Mouse (Mus musculus): ENCODE results near the gene Cox7a2. TPM values are rescaled to one million over a fixed set of nuclear protein-coding genes. Genes with fewer than 3 reads are reported as not detected.
A peak's percentile ranks its signal among the peaks of the same experiment; 100 is the strongest.

The Cox7a2 gene
- polyA plus RNA-seq, 2 experiments, result 399 to 630 TPM

DNA sequence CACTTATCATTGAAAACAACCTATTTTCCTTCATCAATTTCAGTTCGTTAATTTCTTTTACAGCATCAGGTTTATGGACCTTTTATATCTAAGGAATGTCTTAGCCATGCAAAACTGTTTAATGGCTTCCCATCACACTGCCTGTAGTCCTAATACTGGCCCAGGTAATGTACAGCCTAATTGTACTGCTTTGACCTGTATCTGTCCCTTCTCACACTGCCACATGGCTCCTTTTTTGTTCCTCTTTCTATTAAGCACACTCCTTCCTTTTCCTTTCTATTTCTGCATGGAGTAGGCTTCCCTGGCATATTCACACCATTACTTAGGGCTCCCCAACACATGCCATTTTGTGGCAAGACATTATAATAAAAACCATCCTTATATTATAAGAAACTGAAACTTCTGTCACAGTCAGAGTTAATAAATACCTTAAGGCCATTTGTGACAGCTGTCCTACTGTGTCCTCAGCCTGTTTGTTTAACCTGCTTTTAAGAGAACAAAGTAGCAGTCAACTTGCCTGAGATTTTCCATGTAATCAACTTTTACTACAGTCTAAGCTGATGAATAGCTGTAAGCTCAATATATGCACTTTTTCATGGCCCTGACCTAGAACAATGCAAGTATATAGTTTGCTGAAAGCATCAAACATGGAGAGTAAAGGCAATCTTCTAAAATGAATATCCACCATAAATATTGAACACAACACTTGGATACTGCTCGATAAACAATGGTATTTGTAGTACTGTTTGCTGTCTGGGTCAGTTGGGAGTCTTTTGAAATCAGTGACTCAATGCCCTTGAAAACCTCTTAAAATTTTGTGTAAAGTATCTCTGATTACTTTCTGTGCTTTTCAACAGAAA, 25.5 kb upstream of the Cox7a2 start:
- H3K4me1 ChIP-seq (ENCODE audit: control insufficient read depth, insufficient read depth, low read length), result peaks cover 6% of the 10 kb centered on the region; the same call in 1 of the 2 replicates
- no peaks in the 10 kb centered on the region for H3K9me3 ChIP-seq (ENCODE audit: control insufficient read depth, low read length)
- no peak for ATAC-seq (ENCODE audit: low FRiP score, low read depth)
- H3K36me3 ChIP-seq (ENCODE audit: control insufficient read depth, insufficient read depth, low read length), result no peaks in the 10 kb centered on the region
- no peaks in the 10 kb centered on the region for H3K27me3 ChIP-seq (ENCODE audit: control insufficient read depth, insufficient read depth, low read length)
- no peak for TF ChIP-seq POLR2A (IDR thresholded peaks at IDR 0.05; ENCODE audit: borderline replicate concordance, extremely low read depth, insufficient read depth, insufficient read length)
- no peak overlapping the region for H3K4me2 ChIP-seq (replicated peaks; ENCODE audit: low read depth, low read length, severe bottlenecking)
- H3K4me3 ChIP-seq (replicated peaks; ENCODE audit: low read length), result no peak overlapping the region
- no peak for DNase-seq (ENCODE audit: low spot score)
- 72% methylated on average over 2 of the region's 2 CpGs for WGBS
- H3K9ac ChIP-seq (ENCODE audit: low read depth, low read length, severe bottlenecking), result no peak overlapping the region
- no peak overlapping the region for H3K27ac ChIP-seq (replicated peaks; ENCODE audit: low read depth, low read length)

DNA sequence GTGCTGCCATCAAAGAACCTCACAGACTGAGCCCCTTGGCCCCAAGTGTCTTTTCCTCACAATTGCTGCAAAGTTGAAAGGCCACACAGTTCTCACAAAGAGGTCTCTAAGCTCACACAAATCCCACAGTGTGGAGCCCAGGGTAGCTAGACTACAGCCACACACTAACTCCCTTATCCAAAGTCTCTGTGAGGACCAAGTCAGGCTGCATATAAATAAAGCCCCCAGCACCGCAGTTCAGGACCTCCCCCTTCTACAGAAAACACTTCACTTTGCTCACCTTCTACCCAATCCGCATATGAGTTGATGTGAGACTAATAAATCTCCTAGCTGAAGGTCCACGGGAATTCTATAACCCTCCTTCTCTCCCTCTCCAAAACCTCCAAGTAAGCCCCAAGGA, 24.8 kb upstream of the Cox7a2 start:
- H3K27ac ChIP-seq (replicated peaks; ENCODE audit: low read depth, low read length), result no peak overlapping the region
- no peak overlapping the region for H3K9ac ChIP-seq (ENCODE audit: low read depth, low read length, severe bottlenecking)
- no peaks in the 10 kb centered on the region for H3K27me3 ChIP-seq (ENCODE audit: control insufficient read depth, insufficient read depth, low read length)
- DNase-seq (ENCODE audit: low spot score), result no peak
- WGBS, result 39% methylated on average over 3 of the region's 3 CpGs
- H3K4me1 ChIP-seq (ENCODE audit: control insufficient read depth, insufficient read depth, low read length), result peaks cover 3% of the 10 kb centered on the region; the same call in 1 of the 2 replicates
- no peaks in the 10 kb centered on the region for H3K9me3 ChIP-seq (ENCODE audit: control insufficient read depth, low read length)
- no peak for ATAC-seq (ENCODE audit: low FRiP score, low read depth)
- H3K4me2 ChIP-seq (replicated peaks; ENCODE audit: low read depth, low read length, severe bottlenecking), result no peak overlapping the region
- no peak overlapping the region for H3K4me3 ChIP-seq (replicated peaks; ENCODE audit: low read length)
- TF ChIP-seq POLR2A (IDR thresholded peaks at IDR 0.05; ENCODE audit: borderline replicate concordance, extremely low read depth, insufficient read depth, insufficient read length), result no peak
- no peaks in the 10 kb centered on the region for H3K36me3 ChIP-seq (ENCODE audit: control insufficient read depth, insufficient read depth, low read length)

DNA sequence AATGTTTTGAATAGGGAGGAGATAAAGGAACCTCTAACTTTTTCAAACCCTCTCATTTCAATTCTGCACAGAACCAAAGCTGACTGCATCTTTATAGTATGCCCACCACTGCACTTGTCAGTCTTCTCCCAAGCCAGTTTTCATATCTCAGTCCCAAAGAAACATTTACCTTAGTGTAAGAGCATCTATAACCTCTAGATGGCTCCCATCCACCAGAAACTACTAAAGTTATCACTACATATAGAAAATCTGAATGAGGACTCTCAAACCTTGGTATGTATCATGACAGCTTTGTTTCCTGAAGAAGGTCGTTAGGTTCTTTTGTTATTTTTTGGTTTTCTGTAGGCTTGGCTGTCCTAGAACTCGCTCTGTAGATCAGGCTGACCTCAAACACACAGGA, 19.7 kb upstream of the Cox7a2 start:
- no peaks in the 10 kb centered on the region for H3K9me3 ChIP-seq (ENCODE audit: control insufficient read depth, low read length)
- peaks cover 21% of the 10 kb centered on the region for H3K36me3 ChIP-seq (ENCODE audit: control insufficient read depth, insufficient read depth, low read length)
- DNase-seq (ENCODE audit: low spot score) (peak; percentile 14), ATAC-seq (ENCODE audit: low FRiP score, low read depth) (no peak)
- H3K4me3 ChIP-seq (replicated peaks; ENCODE audit: low read length), result no peak overlapping the region
- H3K27ac ChIP-seq (replicated peaks; ENCODE audit: low read depth, low read length), result no peak overlapping the region
- WGBS, result 79% methylated on average over 2 of the region's 2 CpGs
- H3K4me1 ChIP-seq (ENCODE audit: control insufficient read depth, insufficient read depth, low read length), result no peaks in the 10 kb centered on the region
- TF ChIP-seq POLR2A (IDR thresholded peaks at IDR 0.05; ENCODE audit: borderline replicate concordance, extremely low read depth, insufficient read depth, insufficient read length), result no peak
- no peak overlapping the region for H3K9ac ChIP-seq (ENCODE audit: low read depth, low read length, severe bottlenecking)
- no peak overlapping the region for H3K4me2 ChIP-seq (replicated peaks; ENCODE audit: low read depth, low read length, severe bottlenecking)
- no peaks in the 10 kb centered on the region for H3K27me3 ChIP-seq (ENCODE audit: control insufficient read depth, insufficient read depth, low read length)

DNA sequence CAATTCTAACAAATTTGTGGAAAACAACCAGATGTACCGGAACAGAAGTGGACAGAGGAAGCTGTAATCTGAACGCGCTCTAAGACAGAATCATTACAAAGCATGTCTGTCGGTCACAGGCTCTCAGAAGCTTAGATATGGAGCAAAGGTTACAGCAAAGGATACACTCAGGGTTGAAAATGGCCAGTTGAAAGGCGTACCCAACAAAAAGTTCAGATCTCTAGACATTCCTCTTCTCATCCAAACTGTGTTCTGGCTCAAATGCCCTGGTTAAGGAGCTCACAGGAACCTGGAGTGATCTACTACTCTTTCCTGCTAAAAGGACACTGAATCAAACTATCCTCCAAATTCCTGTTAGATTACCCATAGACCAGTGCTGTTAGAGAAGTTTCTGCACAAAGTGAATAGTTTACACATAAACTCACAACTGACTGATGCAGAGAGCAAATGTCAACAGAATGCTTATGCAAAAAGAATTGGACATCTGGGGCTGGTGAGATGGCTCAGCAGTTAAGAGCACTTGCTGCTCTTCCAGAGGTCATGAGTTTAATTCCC, 7.4 kb upstream of the Cox7a2 start:
- Histone ChIP-seq H3K9me3 (ENCODE audit: control insufficient read depth, low read length) (no peaks in the 10 kb centered on the region), H3K9ac (ENCODE audit: low read depth, low read length, severe bottlenecking) (no peak overlapping the region), H3K4me1 (ENCODE audit: control insufficient read depth, insufficient read depth, low read length) (no peaks in the 10 kb centered on the region), H3K4me2 (replicated peaks; ENCODE audit: low read depth, low read length, severe bottlenecking) (no peak overlapping the region), H3K27ac (replicated peaks; ENCODE audit: low read depth, low read length) (no peak overlapping the region), H3K4me3 (replicated peaks; ENCODE audit: low read length) (no peak overlapping the region), H3K36me3 (ENCODE audit: control insufficient read depth, insufficient read depth, low read length) (peaks cover 16% of the 10 kb centered on the region; the same call in 1 of the 2 replicates), H3K27me3 (ENCODE audit: control insufficient read depth, insufficient read depth, low read length) (no peaks in the 10 kb centered on the region)
- TF ChIP-seq POLR2A (IDR thresholded peaks at IDR 0.05; ENCODE audit: borderline replicate concordance, extremely low read depth, insufficient read depth, insufficient read length), result no peak
- WGBS, result 95% methylated on average over 5 of the region's 5 CpGs
- ATAC-seq (ENCODE audit: low FRiP score, low read depth) (no peak), DNase-seq (ENCODE audit: low spot score) (no peak)

DNA sequence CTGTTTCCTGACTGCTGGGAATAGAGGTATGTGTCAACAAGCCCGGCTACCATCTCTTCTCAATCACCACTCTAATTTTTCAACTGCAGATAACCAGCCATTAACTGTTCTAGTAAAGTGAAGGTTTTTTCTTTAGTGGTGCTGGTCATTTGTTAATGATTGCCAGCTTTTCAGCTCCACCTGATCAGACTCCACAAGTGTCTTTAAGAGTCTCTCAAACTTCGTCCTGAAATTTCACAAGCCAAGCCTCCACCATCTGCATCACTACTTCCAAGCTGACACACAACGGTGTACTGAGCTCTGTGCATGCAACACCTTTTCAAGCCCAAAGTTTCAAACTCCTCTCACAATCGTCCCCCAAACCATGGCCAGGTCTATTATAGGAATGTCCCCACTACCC, 5.7 kb upstream of the Cox7a2 start:
- Histone ChIP-seq H3K27ac (replicated peaks; ENCODE audit: low read depth, low read length) (no peak overlapping the region), H3K4me2 (replicated peaks; ENCODE audit: low read depth, low read length, severe bottlenecking) (no peak overlapping the region), H3K9ac (ENCODE audit: low read depth, low read length, severe bottlenecking) (no peak overlapping the region), H3K27me3 (ENCODE audit: control insufficient read depth, insufficient read depth, low read length) (no peaks in the 10 kb centered on the region), H3K36me3 (ENCODE audit: control insufficient read depth, insufficient read depth, low read length) (peaks cover 5% of the 10 kb centered on the region; the same call in 1 of the 2 replicates), H3K9me3 (ENCODE audit: control insufficient read depth, low read length) (no peaks in the 10 kb centered on the region), H3K4me1 (ENCODE audit: control insufficient read depth, insufficient read depth, low read length) (no peaks in the 10 kb centered on the region), H3K4me3 (replicated peaks; ENCODE audit: low read length) (no peak overlapping the region)
- TF ChIP-seq POLR2A (IDR thresholded peaks at IDR 0.05; ENCODE audit: borderline replicate concordance, extremely low read depth, insufficient read depth, insufficient read length), result no peak
- 76% methylated on average over 4 of the region's 4 CpGs for whole genome bisulfite sequencing
- DNase-seq (ENCODE audit: low spot score) (no peak), ATAC-seq (ENCODE audit: low FRiP score, low read depth) (no peak)
